ENCODE assay signal across 9 mouse cellular contexts in the genomic region with DNA sequence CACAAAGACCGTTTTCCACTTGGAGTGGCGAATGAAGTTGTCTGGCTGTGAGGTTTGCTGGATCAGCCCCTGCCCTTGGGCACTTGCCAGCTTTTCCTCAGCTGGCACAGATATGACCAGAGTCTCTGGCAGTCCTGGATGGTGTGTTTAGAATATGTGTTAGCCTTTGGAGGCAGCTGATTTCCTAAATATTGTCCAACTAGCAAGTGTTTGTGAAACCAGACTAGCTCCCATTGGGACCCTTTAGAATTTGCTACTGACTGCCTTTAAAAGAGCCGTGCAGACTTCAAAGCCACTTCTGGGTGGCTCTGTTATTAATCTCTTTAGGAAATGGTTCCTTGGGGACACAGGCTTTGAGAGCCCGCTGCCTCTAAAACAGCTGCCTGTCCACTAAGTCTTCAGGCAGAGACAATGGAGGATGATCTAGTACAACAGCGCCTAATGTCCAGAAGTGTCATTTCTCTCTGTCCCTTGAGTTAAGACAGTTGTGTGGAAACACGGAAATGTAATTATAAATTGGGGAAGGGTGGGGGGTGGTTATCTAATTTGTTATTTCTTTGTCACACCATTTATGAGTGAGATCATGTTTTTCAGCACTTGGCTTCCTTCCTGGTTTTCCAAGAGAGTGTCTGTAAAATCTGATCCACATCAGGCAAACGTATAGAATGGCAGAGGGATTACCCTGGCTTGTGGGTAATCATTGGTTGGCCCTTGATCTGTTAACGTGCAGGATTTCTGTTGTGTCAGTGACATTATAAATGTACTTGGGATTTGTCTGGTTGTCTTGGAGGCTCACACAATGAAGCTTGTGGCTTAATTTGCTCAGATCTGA. TPM values are rescaled to one million over a fixed set of nuclear protein-coding genes. Genes with fewer than 3 reads are reported as not detected.
DNase-seq lines count a peak whose midpoint lies in the region; ATAC-seq lines count a peak whose summit lies in the region.
"Had no signal": no experiment of that assay in that cellular context is flagged by ENCODE, and none has a peak within 500 bp of the region (broad histone marks: within the 10 kb centered on the region; RNA-seq: fewer than 3 reads in every experiment).

No protein-coding gene starts in this region.

- DNase-seq in heart, adult 8-10 months (ENCODE audit: low spot score): no peak
- peak; percentile 50 to 73 for DNase-seq in adrenal gland, postnatal 36 days
- peak; percentile 72 for DNase-seq in heart, postnatal 4 days
- peak; percentile 63 to 80 for DNase-seq in lung, postnatal 4 days
- DNase-seq in yolk sac, embryonic 10.5 days (ENCODE audit: low spot score): no peak
- no peak for DNase-seq in frontal cortex, adult 2 months (ENCODE audit: extremely low spot score in 1 of 2, low spot score in 1 of 2)

- no peaks in the 10 kb centered on the region for H3K36me3 ChIP-seq in heart, embryonic 12.5 days
- H3K36me3 ChIP-seq: G1E had no signal

- no peak overlapping the region for H3K9ac ChIP-seq in heart, embryonic 12.5 days

- H3K27ac ChIP-seq in heart, embryonic 12.5 days (ENCODE audit: poor library complexity, severe bottlenecking): no peak overlapping the region

- H3K4me1 ChIP-seq in heart, embryonic 12.5 days (replicated peaks): peaks cover 7% of the 10 kb centered on the region

- ATAC-seq in heart, embryonic 12.5 days (ENCODE audit: insufficient number of reproducible peaks, low FRiP score): 0 out of 2 replicates have a peak, but pooled peaks have one; percentile 22
- ATAC-seq in erythroblast, adult 5-6 weeks (replicated peaks; ENCODE audit: low FRiP score, poor library complexity, severe bottlenecking): no peak

- H3K4me2 ChIP-seq in heart, embryonic 12.5 days: no peak overlapping the region

- 50% methylated on average over 8 of the region's 8 CpGs for WGBS in heart, embryonic 12.5 days

- no peaks in the 10 kb centered on the region for H3K9me3 ChIP-seq in heart, embryonic 12.5 days (replicated peaks)
- H3K9me3 ChIP-seq: G1E had no signal

- H3K27me3 ChIP-seq in heart, embryonic 12.5 days (replicated peaks): no peaks in the 10 kb centered on the region

- no peak overlapping the region for H3K4me3 ChIP-seq in heart, embryonic 12.5 days

RNA-seq across cellular contexts. Expression of a gene that starts 32.1 kb away (rescaled TPM):
- 7.3 and 10.1 TPM in 2 replicates for polyA plus RNA-seq in heart, embryonic 12.5 days (2016; fragmentation: Nextera tagmentation; extraction: Ambion mirVana)
- 10 to 100 TPM in 3 of 4 experiments, 1 to 10 TPM in 1; 9.1 to 11.4 (median 10.9) TPM for total RNA-seq in heart, adult 8-10 months (2022)
- total RNA-seq in adrenal gland, postnatal 36 days (2021): 10 to 100 TPM; 13.5 to 18.0 TPM
- total RNA-seq in heart, postnatal 4 days (2021): 10 to 100 TPM; 21.0 to 24.0 TPM
- polyA plus RNA-seq in frontal cortex, adult 2 months (2012; rRNA removed): 26.9 and 28.8 TPM in 2 replicates
- total RNA-seq in erythroblast, adult 5-6 weeks (2015; ENCODE audit: low replicate concordance): 0.19 and 1.7 TPM in 2 replicates
- total RNA-seq in erythroblast, adult 5-6 weeks (2017; ENCODE audit: low replicate concordance): 0.17 and 0.28 TPM in 2 replicates

RNA-seq across cellular contexts. Expression of a gene that starts 32.1 kb away (rescaled TPM):
- polyA plus RNA-seq in heart, embryonic 12.5 days (2016; fragmentation: Nextera tagmentation; extraction: Ambion mirVana): 25.6 and 30.2 TPM in 2 replicates
- total RNA-seq in heart, adult 8-10 months (2022): 10 to 100 TPM; 10.3 to 12.3 (median 11.0) TPM
- total RNA-seq in adrenal gland, postnatal 36 days (2021): 10 to 100 TPM; 13.2 to 20.4 TPM
- 10 to 100 TPM; 18.7 to 19.6 TPM for total RNA-seq in heart, postnatal 4 days (2021)
- 17.0 and 17.3 TPM in 2 replicates for polyA plus RNA-seq in frontal cortex, adult 2 months (2012; rRNA removed)
- 2.3 and 9.0 TPM in 2 replicates for total RNA-seq in erythroblast, adult 5-6 weeks (2015; ENCODE audit: low replicate concordance)
- total RNA-seq in erythroblast, adult 5-6 weeks (2017; ENCODE audit: low replicate concordance): 7.0 and 8.4 TPM in 2 replicates

Comparison
In these comparisons a context has a peak if more than half of its experiments do, and no peak if none do; other contexts are left out.
1. DNase-seq: peak in adrenal gland, postnatal 36 days (2 of 2), heart, postnatal 4 days (single experiment) and lung, postnatal 4 days (2 of 2); none in heart, adult 8-10 months (single experiment), yolk sac, embryonic 10.5 days (single experiment) and frontal cortex, adult 2 months (0 of 2).